Mouse (Mus musculus): Measurements from ENCODE around the gene Gm34653. TPM values are rescaled to one million over a fixed set of nuclear protein-coding genes. Genes with fewer than 3 reads are reported as not detected.
"Not testable (repeated sequence)": the region's sequence is repeated elsewhere in the genome, so short reads cannot be mapped to it uniquely, and the experiment has no call there.

Gm34653 gene
- polyA plus RNA-seq, 1 experiment from 2014 or later = 0.09 TPM

DNA sequence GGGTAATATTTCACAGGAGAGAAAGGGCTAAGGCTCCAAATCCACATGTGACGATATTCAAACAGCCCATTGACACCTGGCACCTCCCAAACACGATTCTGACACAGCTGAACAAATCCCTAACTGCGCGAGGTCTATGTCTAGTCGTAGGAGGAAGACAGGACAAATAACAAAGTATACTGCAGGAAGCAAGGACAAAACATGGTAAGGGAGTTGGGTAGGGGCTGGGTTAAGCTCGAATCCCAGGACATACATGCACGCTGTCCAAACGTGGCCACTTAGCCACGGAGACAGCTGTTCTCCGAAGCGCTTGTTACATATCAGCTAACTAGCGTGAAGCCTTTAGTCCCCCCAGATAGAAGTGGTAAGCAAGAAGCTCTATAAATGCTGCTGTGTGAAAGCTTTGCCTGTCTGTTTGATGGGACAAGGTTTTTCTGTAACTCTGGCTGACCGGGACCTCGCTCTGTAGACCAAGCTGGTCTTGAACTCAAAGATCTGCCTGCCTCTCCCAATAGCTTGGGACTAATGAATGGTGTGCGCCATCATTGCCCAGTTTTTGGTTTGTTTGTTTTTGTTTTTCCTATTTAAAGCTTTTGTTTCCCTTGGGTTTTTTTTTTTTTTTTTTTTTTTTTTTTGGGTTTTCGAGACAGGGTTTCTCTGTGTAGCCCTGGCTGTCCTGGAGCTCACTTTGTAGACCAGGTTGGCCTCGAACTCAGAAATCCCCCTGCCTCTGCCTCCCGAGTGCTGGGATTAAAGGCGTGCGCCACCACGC lies 6.2 kb upstream of the Gm34653 start:
- peak overlapping the region; percentile 84 for H3K4me2 ChIP-seq (replicated peaks)
- peaks cover 6% of the 10 kb centered on the region; the same call in 1 of the 2 replicates for H3K27me3 ChIP-seq
- peaks cover 9% of the 10 kb centered on the region for H3K36me3 ChIP-seq
- peaks cover 9% of the 10 kb centered on the region for H3K9me3 ChIP-seq
- H3K27ac ChIP-seq = peak overlapping the region; percentile 75; the same call in 1 of the 2 replicates
- peak; percentile 12; the same call in 1 of the 2 replicates for ATAC-seq (ENCODE audit: low FRiP score, low read depth)
- WGBS = 34% methylated on average over 20 of the region's 21 CpGs
- H3K4me1 ChIP-seq = peaks cover 17% of the 10 kb centered on the region
- peak overlapping the region; percentile 96 for H3K9ac ChIP-seq
- H3K4me3 ChIP-seq = peak overlapping the region; percentile 95

DNA sequence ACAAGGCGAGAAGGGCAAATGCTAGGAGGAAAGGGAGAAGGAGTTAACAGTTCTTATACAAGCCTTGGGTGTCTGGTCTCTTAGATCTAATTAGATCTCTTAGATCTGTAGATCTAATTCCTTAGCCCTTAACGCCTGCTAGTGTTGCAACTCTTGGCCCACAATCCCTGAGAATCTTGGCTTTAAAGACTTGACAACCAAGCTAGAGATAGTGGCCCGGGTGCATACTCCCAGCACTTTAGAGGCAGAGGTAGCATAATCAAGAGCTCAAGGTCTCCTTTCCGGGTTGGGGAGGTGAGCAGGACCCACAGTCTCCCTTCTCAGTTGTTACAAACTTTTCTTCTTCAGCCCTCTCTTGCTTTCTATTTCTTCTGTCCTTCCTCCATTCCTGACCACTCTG lies 5.2 kb upstream of the Gm34653 start:
- ATAC-seq (ENCODE audit: low FRiP score, low read depth) = no peak
- Histone ChIP-seq H3K27me3 (peaks cover 6% of the 10 kb centered on the region; the same call in 1 of the 2 replicates), H3K36me3 (peaks cover 2% of the 10 kb centered on the region), H3K4me2 (replicated peaks) (no peak overlapping the region), H3K4me3 (no peak overlapping the region), H3K4me1 (peaks cover 17% of the 10 kb centered on the region), H3K9me3 (peaks cover 9% of the 10 kb centered on the region), H3K9ac (no peak overlapping the region), H3K27ac (no peak overlapping the region)
- WGBS = 87% methylated on average over 4 of the region's 4 CpGs

DNA sequence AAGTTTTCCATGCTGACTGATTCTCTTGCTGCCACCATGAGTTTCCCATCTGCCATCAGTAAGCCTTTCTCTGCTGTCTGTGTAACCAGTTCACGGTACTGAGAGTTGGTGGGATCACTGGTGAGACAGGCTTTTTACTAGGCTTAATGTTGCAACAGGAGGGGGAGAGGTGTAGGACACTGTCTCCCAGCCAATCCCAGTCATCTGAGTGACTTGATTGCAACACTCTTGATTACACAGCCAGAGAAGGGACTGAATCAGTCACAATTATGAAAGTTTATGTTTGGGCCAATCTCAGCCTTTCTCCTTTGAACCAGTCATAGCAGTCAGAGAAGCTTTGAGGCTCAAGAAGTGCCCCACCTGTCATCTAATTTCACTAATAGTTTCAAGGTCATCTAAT lies 4.8 kb upstream of the Gm34653 start:
- no peaks in the 10 kb centered on the region for H3K36me3 ChIP-seq
- H3K4me3 ChIP-seq = no peak overlapping the region
- no peak overlapping the region for H3K4me2 ChIP-seq (replicated peaks)
- peaks cover 6% of the 10 kb centered on the region; the same call in 1 of the 2 replicates for H3K27me3 ChIP-seq
- 88% methylated on average over 1 of the region's 1 CpGs for WGBS
- no peak overlapping the region for H3K9ac ChIP-seq
- H3K27ac ChIP-seq = no peak overlapping the region
- no peak for ATAC-seq (ENCODE audit: low FRiP score, low read depth)
- peaks cover 17% of the 10 kb centered on the region for H3K4me1 ChIP-seq
- H3K9me3 ChIP-seq = peaks cover 9% of the 10 kb centered on the region

DNA sequence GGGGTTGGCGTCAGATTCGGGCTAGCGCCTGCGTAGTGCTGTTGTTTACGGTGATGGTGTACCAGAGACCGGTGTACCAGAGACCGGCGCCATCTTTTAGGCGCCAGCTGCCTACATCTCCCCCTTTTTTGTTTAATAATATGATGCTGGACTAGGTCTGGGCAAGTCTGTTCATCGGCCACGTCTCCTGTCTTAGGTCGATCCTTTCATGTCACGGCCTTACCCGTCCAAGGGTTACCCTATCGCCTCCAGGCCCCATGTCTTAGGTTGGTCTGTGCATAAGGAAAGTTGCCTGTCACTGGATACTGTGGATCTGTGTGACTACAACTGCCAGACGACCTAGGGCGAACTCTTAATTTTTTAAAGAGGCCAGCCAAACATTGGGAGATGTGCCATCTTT lies 2.7 kb upstream of the Gm34653 start:
- not testable (repeated sequence) for ATAC-seq (ENCODE audit: low FRiP score, low read depth); H3K9me3 ChIP-seq; H3K36me3 ChIP-seq; H3K4me1 ChIP-seq; H3K27ac ChIP-seq; H3K9ac ChIP-seq; H3K4me2 ChIP-seq (replicated peaks); H3K27me3 ChIP-seq; H3K4me3 ChIP-seq
- WGBS = 93% methylated on average over 17 of the region's 17 CpGs

DNA sequence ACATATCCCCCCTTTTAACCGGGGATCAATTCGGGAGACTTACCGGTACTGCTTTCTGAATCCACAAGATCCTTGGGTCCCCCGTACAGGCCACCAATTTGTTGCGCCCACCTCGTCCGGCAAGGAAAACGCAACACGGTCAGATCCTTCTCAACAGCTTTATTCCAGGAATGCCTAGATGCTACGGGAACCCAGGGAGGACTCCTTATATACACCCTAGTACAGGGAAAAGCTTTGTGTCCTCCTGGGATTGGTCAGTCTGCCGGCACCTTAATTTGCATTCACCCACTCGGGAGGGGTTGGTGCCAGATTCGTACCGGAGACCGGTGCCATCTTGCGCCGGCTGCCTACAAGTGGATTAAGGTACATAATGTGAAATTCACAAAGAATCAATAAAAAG lies 817 bp downstream of the Gm34653 start:
- Histone ChIP-seq H3K4me1 (no peaks in the 10 kb centered on the region), H3K27ac (no peak overlapping the region), H3K36me3 (no peaks in the 10 kb centered on the region), H3K27me3 (no peaks in the 10 kb centered on the region), H3K4me2 (replicated peaks) (no peak overlapping the region), H3K9me3 (peaks cover 9% of the 10 kb centered on the region), H3K9ac (no peak overlapping the region), H3K4me3 (no peak overlapping the region)
- 81% methylated on average over 17 of the region's 17 CpGs for WGBS
- no peak for ATAC-seq (ENCODE audit: low FRiP score, low read depth)

DNA sequence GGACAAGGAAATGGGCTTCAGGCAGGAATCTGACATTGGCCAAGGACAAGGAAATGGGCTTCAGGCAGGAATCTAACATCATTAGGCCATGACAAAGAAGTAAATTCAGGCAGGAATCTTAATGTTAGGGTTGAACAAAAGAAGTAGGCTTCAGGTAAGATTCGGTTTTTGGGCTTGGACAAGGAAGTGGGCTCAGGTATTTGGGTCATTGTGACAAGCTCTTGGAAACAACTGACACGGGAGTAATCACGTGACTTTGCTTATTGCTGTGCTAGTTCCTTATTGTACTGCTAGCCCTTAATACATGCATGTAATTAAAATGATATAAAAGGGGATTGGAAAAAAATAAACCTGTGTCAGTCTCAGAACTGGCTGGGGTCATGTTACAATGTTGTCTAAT lies 2.9 kb downstream of the Gm34653 start:
- no peak for ATAC-seq (ENCODE audit: low FRiP score, low read depth)
- H3K36me3 ChIP-seq = no peaks in the 10 kb centered on the region
- no peaks in the 10 kb centered on the region for H3K27me3 ChIP-seq
- H3K4me3 ChIP-seq = no peak overlapping the region
- H3K27ac ChIP-seq = no peak overlapping the region
- 74% methylated on average over 3 of the region's 3 CpGs for WGBS
- no peaks in the 10 kb centered on the region for H3K9me3 ChIP-seq
- H3K4me2 ChIP-seq (replicated peaks) = no peak overlapping the region
- H3K9ac ChIP-seq = no peak overlapping the region
- no peaks in the 10 kb centered on the region for H3K4me1 ChIP-seq

DNA sequence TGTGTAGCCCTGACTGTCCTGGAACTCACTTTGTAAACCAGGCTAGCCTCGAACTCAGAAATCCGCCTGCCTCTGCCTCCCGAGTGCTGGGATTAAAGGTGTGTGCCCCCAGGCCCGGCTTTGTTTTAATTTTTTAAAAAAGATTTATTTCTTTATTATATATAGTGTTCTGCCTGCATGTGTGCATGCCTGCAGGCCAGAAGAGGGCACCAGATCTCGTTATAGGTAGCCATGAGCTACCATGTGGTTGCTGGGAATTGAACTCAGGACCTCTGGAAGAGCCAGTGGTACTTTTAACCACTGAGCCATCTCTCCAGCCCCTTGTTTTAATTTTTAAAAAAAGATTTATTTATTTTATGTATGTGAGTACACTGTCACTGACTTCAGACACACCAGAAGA lies 7.3 kb downstream of the Gm34653 start:
- WGBS = 85% methylated on average over 5 of the region's 5 CpGs
- not testable (repeated sequence) for H3K9me3 ChIP-seq

DNA sequence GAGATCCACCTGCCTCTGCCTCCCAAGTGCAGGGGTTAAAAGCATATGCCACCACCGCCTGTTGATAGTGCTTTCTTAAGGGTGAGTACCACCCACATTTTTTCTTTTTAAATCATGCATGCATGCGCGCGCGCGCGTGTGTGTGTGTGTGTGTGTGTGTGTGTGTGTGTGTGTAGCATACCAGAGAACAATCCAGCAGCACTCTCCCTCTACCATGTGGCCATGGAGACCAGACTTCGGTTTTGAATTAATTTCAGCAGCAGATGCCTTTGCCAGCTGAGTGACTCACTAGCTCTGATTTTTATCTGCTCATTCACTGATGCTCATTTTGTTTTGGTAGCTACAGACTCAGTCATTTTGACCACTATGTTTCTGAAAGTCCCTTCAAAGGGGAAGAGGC lies 8.9 kb downstream of the Gm34653 start:
- Histone ChIP-seq H3K27me3 (no peaks in the 10 kb centered on the region), H3K36me3 (no peaks in the 10 kb centered on the region), H3K4me2 (replicated peaks) (no peak overlapping the region), H3K4me1 (no peaks in the 10 kb centered on the region), H3K4me3 (no peak overlapping the region), H3K9me3 (no peaks in the 10 kb centered on the region), H3K9ac (no peak overlapping the region), H3K27ac (no peak overlapping the region)
- ATAC-seq (ENCODE audit: low FRiP score, low read depth) = no peak
- 92% methylated on average over 8 of the region's 8 CpGs for WGBS

More for the DNA sequence above, 7.3 kb downstream of the Gm34653 start:
- not testable (repeated sequence) for H3K27ac ChIP-seq; H3K27me3 ChIP-seq; H3K4me3 ChIP-seq; H3K4me2 ChIP-seq (replicated peaks); H3K9ac ChIP-seq; H3K36me3 ChIP-seq; ATAC-seq (ENCODE audit: low FRiP score, low read depth); H3K4me1 ChIP-seq

DNA sequence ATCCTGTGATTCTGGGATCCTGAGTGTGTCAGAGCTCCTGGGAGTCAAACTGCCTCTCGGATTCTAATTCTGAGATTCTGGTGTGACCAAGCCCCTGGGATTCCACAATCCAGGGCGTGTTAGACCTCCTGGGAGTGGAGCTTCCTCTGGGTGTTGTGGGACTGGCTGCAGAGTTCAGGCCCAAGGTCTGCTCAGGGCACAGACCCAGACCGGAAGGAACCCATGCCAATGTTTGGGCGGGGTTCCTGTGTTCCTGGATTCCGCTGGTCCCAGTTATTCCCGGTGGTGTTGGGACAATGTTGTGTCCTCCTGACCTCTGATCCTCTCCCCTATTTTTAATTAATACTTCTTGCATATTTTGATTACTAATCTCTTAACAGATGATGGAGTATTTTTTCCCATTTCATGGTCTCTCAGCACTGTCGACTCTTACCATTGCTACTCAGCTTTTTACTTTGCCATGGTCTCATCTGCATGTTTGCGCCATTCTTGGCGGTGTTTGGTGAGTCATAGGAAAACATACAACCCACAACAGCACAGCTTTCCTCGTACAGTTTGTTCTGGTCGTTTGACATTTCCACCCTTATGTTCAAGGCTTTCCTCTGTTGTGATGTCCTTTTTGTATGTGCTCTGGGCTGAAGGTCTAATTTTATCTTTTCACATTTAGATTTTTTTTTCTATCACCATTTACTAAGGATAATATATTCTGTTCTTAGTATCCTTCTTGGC lies 10.6 kb downstream of the Gm34653 start:
- no peak for ATAC-seq (ENCODE audit: low FRiP score, low read depth)
- Histone ChIP-seq H3K4me3 (no peak overlapping the region), H3K36me3 (no peaks in the 10 kb centered on the region; the same call in 1 of the 2 replicates), H3K9ac (no peak overlapping the region), H3K4me2 (replicated peaks) (no peak overlapping the region), H3K4me1 (no peaks in the 10 kb centered on the region), H3K27ac (no peak overlapping the region), H3K27me3 (no peaks in the 10 kb centered on the region), H3K9me3 (no peaks in the 10 kb centered on the region)
- 84% methylated on average over 11 of the region's 11 CpGs for WGBS

DNA sequence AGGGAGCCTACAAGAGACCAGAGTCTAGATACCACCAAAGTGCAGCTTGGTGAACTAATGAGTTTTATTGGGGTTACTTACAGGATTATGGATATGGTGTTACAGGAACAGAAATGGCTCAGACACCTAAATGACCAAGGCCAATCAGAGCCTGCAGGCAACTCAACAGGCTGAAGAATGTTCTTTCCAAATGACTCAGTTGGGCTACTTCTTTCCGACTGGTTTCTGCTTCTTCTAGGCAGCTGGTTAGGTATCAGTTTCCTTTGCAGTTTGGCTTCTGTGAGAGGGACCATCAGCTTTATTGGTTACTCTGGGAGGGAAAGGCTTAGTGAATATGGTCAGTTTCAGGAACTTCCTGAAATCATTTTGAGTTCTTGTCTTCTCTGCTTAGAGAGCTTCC lies 14.9 kb downstream of the Gm34653 start:
- no peaks in the 10 kb centered on the region for H3K4me1 ChIP-seq
- no peak for ATAC-seq (ENCODE audit: low FRiP score, low read depth)
- H3K4me3 ChIP-seq = no peak overlapping the region
- 94% methylated on average over 1 of the region's 1 CpGs for WGBS
- H3K27me3 ChIP-seq = no peaks in the 10 kb centered on the region
- H3K4me2 ChIP-seq (replicated peaks) = no peak overlapping the region
- H3K36me3 ChIP-seq = peaks cover 38% of the 10 kb centered on the region
- H3K9me3 ChIP-seq = no peaks in the 10 kb centered on the region
- no peak overlapping the region for H3K9ac ChIP-seq
- no peak overlapping the region for H3K27ac ChIP-seq

DNA sequence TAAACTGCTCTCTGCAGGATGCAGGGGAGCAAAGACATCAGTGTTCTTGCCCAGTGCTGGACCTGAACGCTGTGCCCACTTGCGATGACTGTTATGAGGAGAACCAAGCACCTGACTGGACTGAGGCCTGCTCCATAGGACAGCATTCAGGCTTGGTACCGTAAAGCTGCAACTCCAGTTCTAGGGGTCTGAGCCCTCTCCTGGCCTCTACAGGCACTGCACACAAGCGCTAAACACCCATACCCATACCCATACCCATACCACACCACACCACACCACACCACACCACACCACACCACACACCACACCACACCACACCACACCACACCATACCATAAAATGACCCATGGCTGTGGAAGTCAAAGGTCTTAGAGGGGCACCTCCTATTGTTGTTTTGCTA lies 22.5 kb downstream of the Gm34653 start:
- no peak overlapping the region for H3K27ac ChIP-seq
- peaks cover 98% of the 10 kb centered on the region for H3K36me3 ChIP-seq
- H3K4me1 ChIP-seq = no peaks in the 10 kb centered on the region
- no peaks in the 10 kb centered on the region for H3K27me3 ChIP-seq
- no peak for ATAC-seq (ENCODE audit: low FRiP score, low read depth)
- no peaks in the 10 kb centered on the region for H3K9me3 ChIP-seq
- no peak overlapping the region for H3K9ac ChIP-seq
- WGBS = 86% methylated on average over 4 of the region's 4 CpGs
- no peak overlapping the region for H3K4me3 ChIP-seq
- H3K4me2 ChIP-seq (replicated peaks) = no peak overlapping the region

DNA sequence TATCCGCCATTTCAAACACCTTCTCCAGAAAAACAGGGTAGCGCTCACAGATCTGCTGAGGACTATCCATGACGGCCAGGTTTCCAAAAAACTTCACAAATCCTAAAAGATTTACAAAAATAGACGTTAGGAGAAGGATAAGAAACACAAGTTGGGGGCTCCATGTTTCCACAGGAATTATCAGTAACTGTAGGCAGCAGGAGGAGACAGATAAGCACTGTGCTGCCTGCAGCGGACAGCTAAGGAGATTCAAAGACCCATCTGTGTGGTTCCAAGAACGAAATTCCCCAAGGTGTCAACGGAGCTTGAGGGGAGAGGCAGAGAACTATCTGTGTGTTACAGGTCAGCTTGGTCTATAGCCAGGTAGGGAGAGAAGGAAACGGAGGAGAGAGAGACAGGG lies 24.9 kb downstream of the Gm34653 start:
- no peak for ATAC-seq (ENCODE audit: low FRiP score, low read depth)
- H3K4me1 ChIP-seq = no peaks in the 10 kb centered on the region
- WGBS = 91% methylated on average over 8 of the region's 8 CpGs

More for the DNA sequence above, 24.9 kb downstream of the Gm34653 start:
- Histone ChIP-seq H3K9me3 (no peaks in the 10 kb centered on the region), H3K27ac (no peak overlapping the region), H3K36me3 (peaks cover 91% of the 10 kb centered on the region), H3K4me3 (no peak overlapping the region), H3K27me3 (no peaks in the 10 kb centered on the region), H3K4me2 (replicated peaks) (no peak overlapping the region), H3K9ac (no peak overlapping the region)
